Mouse (Mus musculus): ENCODE results near the gene Sap18.
A peak's percentile ranks its signal among the peaks of the same experiment; 100 is the strongest.
"Not testable (repeated sequence)": the region's sequence is repeated elsewhere in the genome, so short reads cannot be mapped to it uniquely, and the experiment has no call there.

Sap18 gene

GRCm38 (mm10) chr14:57797991-57798931 lies at the start of gene Sap18:
TSS of gene Sap18 (plus strand) at chr14:57798180.
- DNase-seq (ENCODE audit: extremely low spot score), result peak; percentile 95

DNA sequence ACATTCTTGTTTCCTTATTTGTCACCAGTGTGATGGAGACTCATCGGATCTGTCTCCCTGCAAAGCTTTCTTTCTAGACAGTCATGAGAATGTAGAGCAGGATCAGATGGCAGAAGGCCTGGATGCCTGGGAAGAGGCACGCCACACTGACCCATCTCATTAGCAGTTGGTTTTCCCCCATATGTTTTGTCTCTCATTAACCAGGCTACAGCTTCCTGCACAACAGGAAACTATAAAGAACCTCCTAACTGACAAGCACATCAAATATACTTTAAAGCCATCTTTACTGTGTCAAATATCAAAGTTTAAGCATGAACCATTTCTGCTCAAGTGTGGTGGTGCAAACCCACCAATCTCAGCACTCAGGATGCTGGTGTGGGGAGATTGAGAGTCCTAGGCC lies 48.5 kb upstream of the Sap18 start:
- DNase-seq (ENCODE audit: extremely low spot score), result no peak

DNA sequence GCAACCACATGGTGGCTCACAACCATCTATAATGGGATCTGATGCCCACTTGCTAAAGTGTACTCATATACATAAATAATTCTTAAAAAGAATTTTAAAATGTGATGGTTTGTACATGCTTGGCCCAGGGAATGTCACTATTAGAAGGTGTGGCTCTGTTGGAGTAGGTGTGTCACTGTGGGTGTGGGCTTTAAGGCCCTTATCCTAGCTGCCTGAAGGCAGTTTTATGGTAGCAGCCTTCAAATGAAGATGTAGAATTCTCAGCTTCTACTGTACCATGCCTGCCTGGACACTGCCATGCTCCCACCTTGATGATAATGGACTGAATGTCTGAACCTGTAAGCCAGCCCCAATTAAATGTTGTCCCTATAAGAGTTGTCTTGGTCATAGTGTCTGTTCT lies 47.0 kb upstream of the Sap18 start:
- DNase-seq (ENCODE audit: extremely low spot score), result not testable (repeated sequence)

- peak; percentile 20 for DNase-seq (ENCODE audit: extremely low spot score)
Observed at GRCm38 (mm10) chr14:57753351-57753992, 44.5 kb upstream of the Sap18 start.

DNA sequence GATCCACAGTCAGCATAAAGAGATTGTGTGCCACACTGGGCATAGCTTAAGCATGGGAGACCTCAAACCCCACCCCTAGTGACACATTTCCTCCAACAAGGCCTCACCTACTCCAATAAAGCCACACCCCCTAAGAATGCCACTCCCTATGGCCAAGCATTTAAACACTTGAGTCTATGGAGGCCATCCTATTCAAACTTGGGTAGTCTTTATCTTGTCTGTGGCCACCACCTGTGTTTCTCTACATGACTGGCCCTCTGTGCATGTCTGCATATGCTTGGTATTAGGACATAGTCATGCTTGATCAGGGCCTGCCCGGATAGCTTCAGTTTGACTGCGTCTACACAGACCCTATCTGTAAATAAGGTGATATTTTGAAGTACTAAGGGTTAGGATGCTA lies 42.3 kb upstream of the Sap18 start:
- DNase-seq (ENCODE audit: extremely low spot score), result no peak

DNA sequence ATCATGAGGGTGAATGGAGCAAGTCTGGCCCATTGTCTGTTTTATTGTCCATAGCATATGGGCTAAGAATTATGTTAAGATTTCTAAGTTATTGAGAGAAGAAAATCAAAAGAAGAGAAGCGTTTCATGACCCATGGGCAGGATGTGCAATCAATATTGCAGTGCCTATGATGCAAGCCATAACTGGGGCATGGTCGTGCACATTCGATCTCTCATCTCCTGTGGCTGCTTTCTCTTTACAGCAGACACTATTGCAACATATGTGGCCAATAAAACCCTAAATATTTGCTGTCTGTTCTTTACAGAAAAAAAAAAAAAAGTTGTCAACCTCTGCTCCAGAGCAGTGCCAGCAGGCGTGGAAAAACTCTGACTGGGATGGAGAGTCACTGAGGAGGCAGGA lies 41.9 kb upstream of the Sap18 start:
- DNase-seq (ENCODE audit: extremely low spot score), result no peak

DNA sequence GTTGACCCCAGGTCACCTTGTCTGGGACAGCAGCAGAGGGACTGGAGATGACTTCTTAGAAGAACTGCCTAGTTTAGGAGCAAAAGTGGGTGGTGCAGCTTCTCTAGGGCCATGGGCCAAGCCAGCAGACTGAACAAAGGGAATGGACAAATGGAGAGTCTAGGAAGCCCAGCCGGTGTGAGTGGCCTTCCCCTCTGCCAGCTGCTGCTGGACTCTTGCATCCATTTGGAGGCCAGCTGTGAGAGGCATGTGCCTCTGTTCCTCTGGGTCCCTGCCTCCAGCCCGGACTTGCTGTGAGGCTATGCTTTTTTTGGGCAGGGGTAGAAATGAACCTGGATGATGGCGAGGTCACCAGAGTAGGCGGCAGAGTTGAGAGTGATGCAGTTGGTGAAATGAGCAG lies 39.7 kb upstream of the Sap18 start, which contains the start of gene Lats2:
Gene Lats2, minus strand, starts transcription at position 152 of the 400 bp plus-strand sequence.
- no peak for DNase-seq (ENCODE audit: extremely low spot score)

GRCm38 (mm10) chr14:57760447-57761412 lies 37.2 kb upstream of the Sap18 start:
- no peak for DNase-seq (ENCODE audit: extremely low spot score)

DNA sequence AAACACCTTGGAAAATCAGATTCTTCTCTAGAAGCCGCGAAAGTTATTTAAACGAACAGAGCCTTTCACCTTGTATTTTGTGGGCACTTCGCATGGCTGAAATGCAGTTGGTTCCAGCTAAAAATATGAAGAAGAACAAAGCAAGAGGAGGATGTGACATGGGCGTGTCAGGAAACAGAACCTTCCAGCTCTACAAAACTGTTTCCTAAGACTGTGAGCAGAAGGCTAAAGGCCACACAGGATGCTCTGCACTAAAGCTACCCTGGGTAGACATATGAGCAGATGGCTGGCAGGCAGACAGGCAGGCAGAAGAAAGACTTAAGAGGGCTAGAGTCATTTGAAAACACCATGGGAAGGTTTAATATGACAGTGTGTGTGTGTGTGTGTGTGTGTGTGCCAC lies 28.9 kb upstream of the Sap18 start:
- DNase-seq (ENCODE audit: extremely low spot score), result no peak

DNA sequence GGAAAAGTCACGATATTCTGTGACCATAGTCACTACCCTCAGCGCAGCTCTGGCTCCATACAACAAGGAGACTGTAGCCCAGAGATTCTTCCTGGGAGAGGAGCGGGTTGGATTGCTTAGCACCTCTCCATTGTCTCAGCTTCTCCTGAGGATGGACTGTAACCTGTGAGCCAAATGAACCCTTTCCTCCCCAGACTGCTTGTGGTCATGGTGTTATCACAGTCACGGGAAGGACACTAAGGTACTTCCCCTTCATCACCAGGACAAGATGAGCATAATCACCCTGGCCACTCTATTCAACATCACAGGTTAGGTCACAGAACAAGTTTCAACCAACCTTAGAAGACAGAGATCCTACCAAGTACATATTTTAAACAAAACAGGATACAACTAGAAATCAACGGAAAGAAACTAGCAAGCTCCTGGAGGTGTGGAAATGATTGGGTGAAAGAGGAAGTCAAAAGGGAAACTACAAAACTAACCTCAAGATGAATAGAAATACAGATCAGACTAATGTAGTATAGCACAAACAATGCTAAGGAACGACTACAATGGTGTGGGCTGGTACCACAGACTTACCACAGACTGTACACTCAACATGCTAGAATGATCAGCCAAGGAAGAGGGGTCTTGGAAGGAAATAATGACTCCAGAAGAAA lies 25.7 kb upstream of the Sap18 start:
- no peak for DNase-seq (ENCODE audit: extremely low spot score)

GRCm38 (mm10) chr14:57787406-57787805 lies 10.6 kb upstream of the Sap18 start:
- DNase-seq (ENCODE audit: extremely low spot score), result no peak

GRCm38 (mm10) chr14:57789311-57789710 lies 8.7 kb upstream of the Sap18 start:
- DNase-seq (ENCODE audit: extremely low spot score), result no peak

- no peak for DNase-seq (ENCODE audit: extremely low spot score)
Observed at GRCm38 (mm10) chr14:57789759-57790158, 8.2 kb upstream of the Sap18 start.

DNA sequence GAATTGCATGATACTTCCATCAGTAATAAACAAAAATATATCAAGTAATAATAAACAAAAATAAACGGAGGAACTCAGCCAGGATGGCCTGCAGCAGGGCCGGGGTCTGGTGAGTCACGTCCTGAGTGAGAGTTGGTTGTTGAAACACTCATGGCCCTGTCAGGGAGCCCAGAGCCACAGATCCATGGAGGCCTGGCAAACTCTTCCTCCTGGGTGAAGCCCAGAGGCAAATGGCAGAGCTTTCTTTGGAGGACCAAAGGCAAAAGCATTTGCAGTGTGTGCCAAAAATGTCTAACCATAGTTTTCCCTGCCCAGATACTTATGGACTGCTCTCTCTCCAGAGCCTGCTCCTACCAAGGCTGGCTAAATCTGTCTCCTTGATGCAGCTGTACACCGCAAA lies 6.8 kb upstream of the Sap18 start:
- no peak for DNase-seq (ENCODE audit: extremely low spot score)

DNA sequence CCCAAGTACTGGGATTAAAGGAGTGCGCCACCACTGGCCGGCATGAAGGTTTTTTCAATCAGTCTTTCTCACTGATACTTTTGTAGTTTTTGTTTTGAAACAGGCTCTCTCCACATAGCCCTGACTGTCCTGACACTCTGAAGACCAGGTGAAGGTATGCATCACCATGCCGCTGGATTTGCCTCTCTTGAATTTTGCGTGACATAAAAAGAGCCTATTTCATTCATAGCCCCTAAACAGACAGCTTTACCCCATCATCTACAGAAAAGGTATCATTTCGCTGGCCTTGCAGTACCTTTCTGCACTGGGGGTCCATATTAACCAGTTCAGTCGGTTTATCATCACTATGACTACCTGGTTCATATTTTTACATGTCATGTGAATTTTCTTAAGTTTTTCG lies 429 bp upstream of the Sap18 start:
- no peak for DNase-seq (ENCODE audit: extremely low spot score)

GRCm38 (mm10) chr14:57803731-57804130 lies 5.8 kb downstream of the Sap18 start:
- DNase-seq (ENCODE audit: extremely low spot score), result no peak

GRCm38 (mm10) chr14:57808558-57808957 lies 10.6 kb downstream of the Sap18 start:
- DNase-seq (ENCODE audit: extremely low spot score), result peak; percentile 15

DNA sequence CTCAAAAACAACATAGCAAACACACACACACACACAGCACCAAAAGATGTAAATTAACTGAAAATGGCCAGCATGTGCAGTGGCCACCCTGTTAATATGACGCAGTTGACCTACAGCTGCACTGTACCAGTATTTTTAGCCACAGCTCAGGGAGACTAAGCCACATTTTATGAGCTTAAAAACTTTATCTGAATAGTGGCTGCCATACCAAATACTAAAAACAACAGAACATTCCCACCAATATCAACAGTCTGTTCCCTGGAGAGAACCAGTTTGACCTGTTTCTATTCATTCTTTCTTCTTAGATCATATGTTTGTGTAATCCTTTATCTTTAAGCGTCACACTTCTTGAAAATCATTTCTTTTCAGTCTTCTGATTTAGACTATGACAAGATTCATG lies 12.9 kb downstream of the Sap18 start:
- DNase-seq (ENCODE audit: extremely low spot score), result no peak

- DNase-seq (ENCODE audit: extremely low spot score), result no peak
Observed at GRCm38 (mm10) chr14:57811844-57812243, 13.9 kb downstream of the Sap18 start.

GRCm38 (mm10) chr14:57820839-57821238 lies 22.9 kb downstream of the Sap18 start:
- DNase-seq (ENCODE audit: extremely low spot score), result no peak
